Mouse (Mus musculus): Measurements from ENCODE around the gene Zfp978. TPM values are rescaled to one million over a fixed set of nuclear protein-coding genes. Genes with fewer than 3 reads are reported as not detected.
"Not testable (repeated sequence)": the region's sequence is repeated elsewhere in the genome, so short reads cannot be mapped to it uniquely, and the experiment has no call there.

Zfp978 gene
- not detected in 2 replicates for polyA plus RNA-seq (2012; rRNA removed)

DNA sequence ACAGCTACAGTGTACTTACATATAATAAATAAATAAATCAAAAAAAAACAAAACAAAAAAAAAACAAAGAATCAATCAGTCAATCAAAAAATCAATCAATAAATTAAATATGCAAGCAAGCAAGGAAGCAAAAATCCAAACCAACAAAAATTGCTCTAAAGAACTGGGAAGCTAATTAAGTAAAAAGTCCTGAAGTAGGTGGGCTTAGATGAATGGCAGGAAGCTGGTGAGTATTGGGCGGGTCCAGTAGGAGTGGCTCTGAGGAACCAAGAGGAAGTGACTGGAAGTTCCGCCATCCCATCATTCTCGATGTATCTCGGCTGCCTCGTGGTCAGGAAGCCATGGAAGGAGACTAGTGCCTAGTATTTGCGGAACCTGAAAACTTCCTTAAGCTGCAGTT is at the start of gene Zfp978:
Zfp978 (plus strand) TSS at position 301 of the 400 bp plus-strand sequence.
- not testable (repeated sequence) for H3K36me3 ChIP-seq (ENCODE audit: control insufficient read depth, insufficient read depth, low read length); H3K4me1 ChIP-seq (replicated peaks; ENCODE audit: control insufficient read depth, insufficient read depth, low read length); DNase-seq; H3K27me3 ChIP-seq (ENCODE audit: control insufficient read depth, insufficient read depth, low read length); H3K4me3 ChIP-seq (ENCODE audit: control insufficient read depth, insufficient read depth, low read length); H3K27ac ChIP-seq (ENCODE audit: control insufficient read depth, insufficient read depth, low read length)
- WGBS = no CpG with 5 or more reads among the region's 6 CpGs

DNA sequence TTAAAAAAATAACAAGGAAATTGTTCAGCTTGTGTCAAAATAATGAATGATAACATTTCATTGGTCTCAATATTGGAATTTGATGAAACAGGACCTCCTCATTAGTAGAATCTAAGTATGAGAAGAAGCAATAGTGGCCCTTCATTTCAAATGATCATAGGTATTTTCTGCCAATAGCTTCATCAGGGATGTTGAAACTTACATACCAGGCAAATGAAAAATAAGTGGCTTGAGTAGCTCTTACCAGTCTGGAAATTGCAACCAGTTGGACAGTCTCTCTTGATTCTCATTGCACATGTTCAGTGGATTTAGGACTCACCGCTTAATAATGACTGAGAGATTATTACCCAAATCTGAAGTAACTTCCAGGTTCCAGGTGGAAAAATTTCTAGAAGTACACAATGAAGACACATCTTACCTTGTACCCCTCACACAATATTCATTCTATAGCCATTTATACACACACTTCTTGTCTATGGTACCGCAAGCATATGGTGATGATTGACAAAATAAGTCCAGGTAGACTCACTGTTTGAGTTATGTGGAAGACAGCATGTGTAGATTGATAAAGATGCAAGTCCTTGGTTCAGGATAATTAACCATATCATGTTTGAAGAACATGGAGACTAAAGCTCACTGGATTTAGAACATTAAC is 25.9 kb upstream of the Zfp978 start:
- not testable (repeated sequence) for H3K27ac ChIP-seq (ENCODE audit: control insufficient read depth, insufficient read depth, low read length); H3K27me3 ChIP-seq (ENCODE audit: control insufficient read depth, insufficient read depth, low read length); H3K4me1 ChIP-seq (replicated peaks; ENCODE audit: control insufficient read depth, insufficient read depth, low read length); DNase-seq; H3K36me3 ChIP-seq (ENCODE audit: control insufficient read depth, insufficient read depth, low read length); H3K4me3 ChIP-seq (ENCODE audit: control insufficient read depth, insufficient read depth, low read length)
- WGBS = 94% methylated on average over 2 of the region's 2 CpGs

DNA sequence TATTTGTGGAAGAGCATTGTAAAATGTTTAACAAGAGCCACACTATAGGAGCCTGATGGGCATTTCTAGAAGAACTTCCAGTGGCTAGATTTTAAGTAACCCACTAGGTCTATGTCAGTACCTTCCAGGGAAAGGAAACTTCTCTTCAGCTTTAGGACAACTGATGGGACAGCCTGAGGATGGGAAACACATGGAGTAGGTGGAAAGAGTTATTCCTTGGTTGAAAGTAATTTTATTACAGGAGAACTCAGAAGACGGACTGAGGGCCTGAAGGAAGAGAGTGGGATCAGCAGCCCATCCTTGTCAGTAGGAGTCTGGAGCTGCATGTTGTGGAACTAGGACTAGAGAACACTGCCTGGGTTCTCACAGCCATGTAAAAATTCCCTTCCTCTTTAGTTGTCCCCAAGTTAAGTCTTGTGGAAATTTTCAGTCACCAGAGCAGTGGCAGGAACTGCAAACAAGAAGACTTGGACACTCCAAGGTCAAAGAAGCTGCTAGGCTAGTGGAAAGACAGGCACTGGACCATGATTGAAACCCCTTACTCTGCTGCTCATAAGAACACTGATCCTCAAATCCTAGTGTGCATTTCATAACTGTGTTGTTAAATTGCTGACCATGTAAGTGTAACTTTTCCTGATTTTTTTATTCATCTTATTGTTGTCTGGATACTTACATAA is 25.3 kb upstream of the Zfp978 start:
- not testable (repeated sequence) for H3K4me1 ChIP-seq (replicated peaks; ENCODE audit: control insufficient read depth, insufficient read depth, low read length); DNase-seq; H3K27me3 ChIP-seq (ENCODE audit: control insufficient read depth, insufficient read depth, low read length); H3K4me3 ChIP-seq (ENCODE audit: control insufficient read depth, insufficient read depth, low read length); H3K36me3 ChIP-seq (ENCODE audit: control insufficient read depth, insufficient read depth, low read length); H3K27ac ChIP-seq (ENCODE audit: control insufficient read depth, insufficient read depth, low read length)
- 33% methylated on average over 1 of the region's 1 CpGs for WGBS

DNA sequence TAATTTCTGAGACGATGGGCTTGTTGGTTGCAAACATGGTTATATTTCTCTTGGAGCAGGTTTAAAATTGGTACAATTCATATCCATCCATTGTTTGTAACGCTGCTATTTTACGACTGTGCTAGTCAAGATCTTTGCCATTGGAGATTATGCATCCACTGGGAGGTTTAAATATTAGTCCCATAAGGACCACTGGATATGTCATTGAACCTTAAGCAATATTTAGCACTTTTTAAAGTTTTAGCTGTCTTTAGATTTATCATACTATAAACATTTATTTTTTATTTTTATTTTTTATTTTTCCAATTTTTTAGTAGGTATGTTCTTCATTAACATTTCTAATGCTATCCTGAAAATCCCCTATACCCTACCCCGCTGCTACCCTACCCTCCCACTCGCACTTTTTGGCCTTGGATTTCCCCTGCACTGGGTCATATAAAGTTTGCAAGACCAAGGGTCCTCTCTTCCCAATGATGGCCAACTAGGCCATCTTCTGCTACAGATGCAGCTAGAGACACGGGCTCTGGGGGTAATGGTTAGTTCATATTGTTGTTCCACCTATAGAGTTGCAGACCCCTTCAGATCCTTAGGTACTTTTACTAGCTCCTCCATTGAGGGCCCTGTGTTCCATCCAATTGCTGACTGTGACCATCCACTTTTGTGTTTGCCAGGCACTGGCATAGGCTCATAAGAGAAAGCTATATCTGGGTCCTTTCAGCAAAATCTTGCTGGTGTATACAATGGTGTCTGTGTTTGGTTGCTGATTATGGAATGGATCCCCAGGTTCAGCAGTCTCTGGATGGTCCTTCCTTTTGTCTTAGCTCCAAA is 24.5 kb upstream of the Zfp978 start:
- WGBS = 71% methylated on average over 6 of the region's 6 CpGs
- H3K27ac ChIP-seq (ENCODE audit: control insufficient read depth, insufficient read depth, low read length); H3K4me1 ChIP-seq (replicated peaks; ENCODE audit: control insufficient read depth, insufficient read depth, low read length); DNase-seq; H3K36me3 ChIP-seq (ENCODE audit: control insufficient read depth, insufficient read depth, low read length); H3K4me3 ChIP-seq (ENCODE audit: control insufficient read depth, insufficient read depth, low read length); H3K27me3 ChIP-seq (ENCODE audit: control insufficient read depth, insufficient read depth, low read length): not testable (repeated sequence)

DNA sequence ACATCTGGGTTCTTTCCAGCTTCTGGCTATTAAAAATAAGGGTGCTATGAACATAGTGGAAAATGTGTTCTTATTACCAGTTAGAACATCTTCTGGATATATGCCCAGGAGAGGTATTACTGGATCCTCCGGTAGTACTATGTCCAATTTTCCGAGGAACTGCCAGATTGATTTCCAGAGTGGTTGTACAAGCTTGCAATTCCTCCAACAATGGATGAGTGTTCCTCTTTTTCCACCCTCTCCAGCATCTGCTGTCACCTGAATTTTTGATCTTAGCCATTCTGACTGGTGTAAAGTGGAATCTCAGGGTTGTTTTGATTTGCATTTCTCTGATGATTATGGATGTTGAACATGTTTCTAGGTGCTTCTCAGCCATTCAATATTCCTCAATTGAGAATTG is 23.6 kb upstream of the Zfp978 start:
- H3K4me3 ChIP-seq (ENCODE audit: control insufficient read depth, insufficient read depth, low read length); H3K36me3 ChIP-seq (ENCODE audit: control insufficient read depth, insufficient read depth, low read length); H3K27me3 ChIP-seq (ENCODE audit: control insufficient read depth, insufficient read depth, low read length); H3K4me1 ChIP-seq (replicated peaks; ENCODE audit: control insufficient read depth, insufficient read depth, low read length); DNase-seq; H3K27ac ChIP-seq (ENCODE audit: control insufficient read depth, insufficient read depth, low read length): not testable (repeated sequence)
- 94% methylated on average over 2 of the region's 2 CpGs for WGBS

DNA sequence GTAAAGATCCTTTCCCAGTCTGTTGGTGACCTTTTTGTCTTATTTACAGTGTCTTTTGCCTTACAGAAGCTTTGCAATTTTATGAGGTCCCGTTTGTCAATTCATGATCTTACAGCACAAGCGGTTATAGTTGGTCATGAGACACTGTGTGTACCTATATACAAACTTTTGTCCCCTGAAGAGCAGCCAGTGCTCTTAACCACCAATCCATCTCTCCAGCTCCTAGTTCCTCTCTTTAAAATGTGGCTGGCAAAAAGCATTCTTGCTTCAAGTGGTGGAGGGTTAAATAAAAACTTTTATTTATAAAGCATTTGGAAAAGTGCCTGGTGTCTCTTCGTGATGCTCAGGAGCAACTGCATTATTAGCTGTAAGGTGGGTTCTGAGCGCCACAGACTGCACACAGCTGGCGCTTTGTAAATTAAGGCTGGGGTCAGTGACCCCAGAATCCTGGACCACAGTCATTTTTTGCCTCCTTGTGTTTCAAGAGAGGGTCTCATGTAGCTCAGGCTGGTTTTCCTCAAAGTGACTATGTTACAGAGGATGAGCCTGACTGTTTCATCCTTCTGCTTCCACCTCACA is 23.0 kb upstream of the Zfp978 start:
- TF ChIP-seq POLR2A (IDR thresholded peaks at IDR 0.05; ENCODE audit: control insufficient read depth, extremely low read depth, insufficient read depth, low read length, poor library complexity) = no peak
- no peak for TF ChIP-seq CTCF (IDR thresholded peaks at IDR 0.05; ENCODE audit: borderline replicate concordance, control insufficient read depth, extremely low read depth, insufficient read depth, low read length, poor library complexity)
- H3K27ac ChIP-seq (ENCODE audit: control insufficient read depth, insufficient read depth, low read length) = no peak overlapping the region
- no peaks in the 10 kb centered on the region for H3K4me1 ChIP-seq (replicated peaks; ENCODE audit: control insufficient read depth, insufficient read depth, low read length)
- no peak for DNase-seq
- H3K27me3 ChIP-seq (ENCODE audit: control insufficient read depth, insufficient read depth, low read length) = no peaks in the 10 kb centered on the region
- H3K4me3 ChIP-seq (ENCODE audit: control insufficient read depth, insufficient read depth, low read length) = no peak overlapping the region
- H3K36me3 ChIP-seq (ENCODE audit: control insufficient read depth, insufficient read depth, low read length) = no peaks in the 10 kb centered on the region
- WGBS = 76% methylated on average over 5 of the region's 5 CpGs

DNA sequence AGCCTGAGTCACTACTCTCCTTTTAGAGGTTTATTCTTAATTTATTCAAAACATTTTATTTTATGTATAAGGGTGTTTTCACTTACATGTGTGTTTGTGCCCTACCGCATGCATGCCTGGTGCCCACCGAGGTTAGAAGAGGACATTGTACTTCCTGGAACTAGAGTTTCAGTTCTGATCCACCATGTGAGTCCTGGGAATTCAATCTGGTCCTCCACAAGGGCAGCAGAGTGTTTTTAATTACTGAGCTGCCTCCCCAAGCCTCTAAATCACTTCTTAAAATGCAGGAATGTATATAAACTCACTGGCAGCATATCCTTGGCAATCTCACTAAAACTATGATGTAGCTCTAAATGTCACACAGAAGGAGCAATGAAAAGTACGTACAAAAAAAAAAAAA is 22.4 kb upstream of the Zfp978 start:
- not testable (repeated sequence) for H3K27ac ChIP-seq (ENCODE audit: control insufficient read depth, insufficient read depth, low read length); H3K27me3 ChIP-seq (ENCODE audit: control insufficient read depth, insufficient read depth, low read length); H3K36me3 ChIP-seq (ENCODE audit: control insufficient read depth, insufficient read depth, low read length); H3K4me3 ChIP-seq (ENCODE audit: control insufficient read depth, insufficient read depth, low read length); H3K4me1 ChIP-seq (replicated peaks; ENCODE audit: control insufficient read depth, insufficient read depth, low read length); DNase-seq
- 81% methylated on average over 3 of the region's 3 CpGs for WGBS

DNA sequence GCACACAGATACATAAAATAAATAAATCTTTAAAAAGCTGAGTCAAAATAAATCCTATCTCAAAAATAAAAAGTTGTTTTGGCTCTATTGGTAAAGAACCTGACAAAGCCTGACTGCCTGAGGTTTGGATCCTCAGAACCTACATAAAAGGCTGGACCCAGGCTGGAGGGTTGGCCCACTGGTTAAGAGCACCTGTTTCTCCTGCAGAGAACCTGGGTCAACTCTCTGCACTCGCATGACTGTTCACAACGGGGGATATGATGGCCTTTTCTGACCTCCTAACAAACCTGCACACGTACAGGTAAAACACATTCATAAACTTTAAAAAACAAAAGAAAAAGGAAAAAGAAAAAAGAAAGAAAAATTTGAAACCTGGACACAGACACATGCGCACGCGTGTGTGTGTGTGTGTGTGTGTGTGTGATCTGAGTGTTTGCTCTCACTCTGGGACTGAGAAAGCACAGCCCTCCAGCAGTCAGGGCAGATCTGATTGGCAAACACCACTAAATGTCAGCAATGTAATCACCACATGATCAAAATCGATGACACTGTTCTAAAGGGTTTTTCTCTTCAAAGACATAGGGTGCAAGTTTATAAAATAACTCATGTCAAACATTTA is 21.4 kb upstream of the Zfp978 start:
- WGBS = 74% methylated on average over 7 of the region's 7 CpGs
- not testable (repeated sequence) for H3K27me3 ChIP-seq (ENCODE audit: control insufficient read depth, insufficient read depth, low read length); DNase-seq; H3K4me3 ChIP-seq (ENCODE audit: control insufficient read depth, insufficient read depth, low read length); H3K27ac ChIP-seq (ENCODE audit: control insufficient read depth, insufficient read depth, low read length); H3K4me1 ChIP-seq (replicated peaks; ENCODE audit: control insufficient read depth, insufficient read depth, low read length); H3K36me3 ChIP-seq (ENCODE audit: control insufficient read depth, insufficient read depth, low read length)

DNA sequence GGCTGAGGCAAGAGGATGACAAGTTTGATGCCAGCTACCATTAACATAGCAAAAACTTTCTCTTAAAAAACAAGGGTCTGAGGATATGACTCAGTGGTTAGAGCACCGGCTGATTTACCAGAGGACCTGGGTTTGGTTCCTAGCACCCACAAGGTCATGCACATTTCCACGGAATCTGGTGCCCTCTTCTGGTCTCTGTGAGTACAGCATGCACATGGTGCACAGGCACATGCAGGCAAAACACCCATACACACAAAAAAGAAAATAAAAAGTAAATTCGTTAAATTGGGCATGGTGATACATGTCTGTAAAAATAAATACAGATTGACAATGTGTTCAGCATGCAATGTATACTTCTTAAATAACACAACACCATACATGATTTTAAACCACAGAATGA is 20.9 kb upstream of the Zfp978 start:
- not testable (repeated sequence) for H3K4me3 ChIP-seq (ENCODE audit: control insufficient read depth, insufficient read depth, low read length); H3K27me3 ChIP-seq (ENCODE audit: control insufficient read depth, insufficient read depth, low read length); H3K36me3 ChIP-seq (ENCODE audit: control insufficient read depth, insufficient read depth, low read length); H3K27ac ChIP-seq (ENCODE audit: control insufficient read depth, insufficient read depth, low read length); H3K4me1 ChIP-seq (replicated peaks; ENCODE audit: control insufficient read depth, insufficient read depth, low read length); DNase-seq
- WGBS = 68% methylated on average over 3 of the region's 3 CpGs

DNA sequence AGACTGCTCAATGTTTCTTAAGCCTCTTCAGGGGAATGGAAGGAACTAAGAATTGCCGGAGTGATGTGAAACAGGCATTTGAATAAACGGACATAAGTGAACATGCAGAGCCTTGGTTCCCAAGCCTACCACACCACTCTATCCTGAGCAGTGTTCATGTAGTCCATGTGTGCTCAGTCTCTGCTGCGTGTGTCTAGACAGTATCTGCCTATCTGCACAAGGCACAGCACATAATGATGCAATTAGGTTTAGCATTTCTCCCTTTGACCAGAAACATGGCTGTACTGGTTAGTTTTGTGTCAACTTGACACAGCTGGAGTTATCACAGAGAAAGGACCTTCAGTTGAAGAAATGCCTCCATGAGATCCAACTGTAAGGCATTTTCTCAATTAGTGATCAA is 20.2 kb upstream of the Zfp978 start:
- WGBS = 89% methylated on average over 3 of the region's 3 CpGs
- not testable (repeated sequence) for H3K27me3 ChIP-seq (ENCODE audit: control insufficient read depth, insufficient read depth, low read length); H3K4me3 ChIP-seq (ENCODE audit: control insufficient read depth, insufficient read depth, low read length); H3K27ac ChIP-seq (ENCODE audit: control insufficient read depth, insufficient read depth, low read length); H3K4me1 ChIP-seq (replicated peaks; ENCODE audit: control insufficient read depth, insufficient read depth, low read length); H3K36me3 ChIP-seq (ENCODE audit: control insufficient read depth, insufficient read depth, low read length); DNase-seq

Measured in thymus, adult 2 months (tissue).